ENCODE assay signal across 8 mouse cellular contexts in the genomic region with DNA sequence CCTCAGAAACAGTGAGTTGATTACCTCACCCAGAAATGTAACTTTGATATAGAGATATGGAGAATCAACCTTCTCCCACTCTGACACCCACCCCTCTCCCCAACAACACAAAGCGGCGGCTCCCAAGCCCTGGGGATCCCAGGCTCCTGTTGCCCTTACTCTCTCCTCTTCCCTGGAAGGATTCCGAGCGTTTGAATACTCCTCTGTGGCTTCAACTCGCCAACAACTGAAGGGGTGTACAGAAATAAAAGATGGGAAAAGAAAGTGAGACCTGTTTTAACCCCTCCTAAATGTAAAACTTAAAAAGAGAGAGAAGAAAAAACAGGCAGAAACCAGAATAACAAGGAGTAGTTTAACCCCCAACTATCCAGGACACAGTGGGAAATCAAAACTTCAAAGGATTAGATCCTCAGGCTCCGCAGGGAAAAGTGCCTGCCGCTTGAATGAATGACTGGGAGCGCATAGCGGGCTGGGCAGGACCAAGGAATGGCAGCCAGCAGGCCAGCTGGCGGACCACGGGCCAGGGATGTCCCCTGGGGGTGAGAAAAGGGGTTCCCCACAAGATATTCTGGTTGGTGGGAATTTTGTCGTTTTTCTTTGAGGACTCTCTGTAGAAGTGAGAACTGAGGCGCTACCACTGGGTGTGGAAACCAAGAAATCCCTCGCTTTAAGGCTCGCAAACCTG. TPM values are rescaled to one million over a fixed set of nuclear protein-coding genes. Genes with fewer than 3 reads are reported as not detected.
DNase-seq lines count a peak whose midpoint lies in the region; ATAC-seq and TF ChIP-seq lines count a peak whose summit lies in the region.

No protein-coding gene starts in this region.

- H3K36me3 ChIP-seq in spleen, adult 2 months (ENCODE audit: control insufficient read depth, insufficient read depth, low read length) = no peaks in the 10 kb centered on the region
- H3K36me3 ChIP-seq in heart, embryonic 10.5 days = no peaks in the 10 kb centered on the region
- H3K36me3 ChIP-seq in kidney, postnatal 0 days (ENCODE audit: insufficient read depth, low read length) = no peaks in the 10 kb centered on the region
- H3K36me3 ChIP-seq in lung, embryonic 15.5 days = no peaks in the 10 kb centered on the region

- TF ChIP-seq CTCF in spleen, adult 2 months (IDR thresholded peaks at IDR 0.05; ENCODE audit: extremely low read depth, insufficient read depth, insufficient read length, insufficient replicate concordance) = no peak
- no peak for TF ChIP-seq CTCF in kidney, postnatal 0 days (IDR thresholded peaks at IDR 0.05; ENCODE audit: low read depth)

- H3K27ac ChIP-seq in spleen, adult 2 months (ENCODE audit: insufficient read depth, low read length) = no peak overlapping the region
- peak overlapping the region; percentile 85 for H3K27ac ChIP-seq in heart, embryonic 10.5 days
- peak overlapping the region; percentile 76; the same call in 1 of the 2 replicates for H3K27ac ChIP-seq in kidney, postnatal 0 days
- H3K27ac ChIP-seq in lung, embryonic 15.5 days = peak overlapping the region; percentile 79

- no peaks in the 10 kb centered on the region for H3K9me3 ChIP-seq in heart, embryonic 10.5 days
- no peaks in the 10 kb centered on the region for H3K9me3 ChIP-seq in kidney, postnatal 0 days (replicated peaks; ENCODE audit: low read length)
- no peaks in the 10 kb centered on the region for H3K9me3 ChIP-seq in lung, embryonic 15.5 days

- 2% methylated on average over 15 of the region's 15 CpGs for WGBS in spleen, adult 2 months
- 0% methylated on average over 15 of the region's 15 CpGs for WGBS in heart, embryonic 10.5 days
- WGBS in kidney, postnatal 0 days = 1% methylated on average over 15 of the region's 15 CpGs
- WGBS in lung, embryonic 15.5 days = 1% methylated on average over 15 of the region's 15 CpGs

- peak overlapping the region; percentile 90 for H3K4me2 ChIP-seq in kidney, postnatal 0 days (ENCODE audit: low read length)
- peak overlapping the region; percentile 82 for H3K4me2 ChIP-seq in lung, embryonic 15.5 days

- H3K9ac ChIP-seq in kidney, postnatal 0 days (ENCODE audit: low read depth, low read length) = peak overlapping the region; percentile 63
- peak overlapping the region; percentile 48 for H3K9ac ChIP-seq in lung, embryonic 15.5 days

- no peaks in the 10 kb centered on the region for H3K27me3 ChIP-seq in spleen, adult 2 months (ENCODE audit: control insufficient read depth, insufficient read depth, low read length)
- no peaks in the 10 kb centered on the region for H3K27me3 ChIP-seq in heart, embryonic 10.5 days (ENCODE audit: insufficient read depth, poor library complexity, severe bottlenecking)
- no peaks in the 10 kb centered on the region for H3K27me3 ChIP-seq in kidney, postnatal 0 days (ENCODE audit: insufficient read depth, low read length)
- H3K27me3 ChIP-seq in lung, embryonic 15.5 days = no peaks in the 10 kb centered on the region

- TF ChIP-seq POLR2A in spleen, adult 2 months (IDR thresholded peaks at IDR 0.05; ENCODE audit: low read depth, low read length) = no peak

- peaks cover 2% of the 10 kb centered on the region; the same call in 1 of the 2 replicates for H3K4me1 ChIP-seq in spleen, adult 2 months (ENCODE audit: control insufficient read depth, insufficient read depth, insufficient read length)
- H3K4me1 ChIP-seq in heart, embryonic 10.5 days = peaks cover 3% of the 10 kb centered on the region; the same call in 1 of the 2 replicates
- no peaks in the 10 kb centered on the region for H3K4me1 ChIP-seq in kidney, postnatal 0 days (replicated peaks; ENCODE audit: insufficient read depth, low read length)
- peaks cover 25% of the 10 kb centered on the region for H3K4me1 ChIP-seq in lung, embryonic 15.5 days

- peak overlapping the region; percentile 47 for H3K4me3 ChIP-seq in spleen, adult 2 months (ENCODE audit: extremely low read depth, insufficient read depth, insufficient read length)
- peak overlapping the region; percentile 73 for H3K4me3 ChIP-seq in heart, embryonic 10.5 days
- peak overlapping the region; percentile 81 for H3K4me3 ChIP-seq in kidney, postnatal 0 days (replicated peaks; ENCODE audit: low read depth, low read length)
- peak overlapping the region; percentile 59 for H3K4me3 ChIP-seq in lung, embryonic 15.5 days

- no peak for ATAC-seq in kidney, postnatal 0 days (replicated peaks; ENCODE audit: low FRiP score, low read depth)
- no peak for ATAC-seq in lung, embryonic 15.5 days (ENCODE audit: borderline replicate concordance, extremely low read depth, low FRiP score, low TSS enrichment)

- DNase-seq in spleen, adult 2 months (ENCODE audit: low read depth in 1 of 2, low spot score in 2 of 2) = no peak
- no peak for DNase-seq in spleen, postnatal 36 days (ENCODE audit: low spot score in 2 of 2)
- DNase-seq in cerebellum, adult 9-11 months = peak; percentile 41
- no peak for DNase-seq in heart, embryonic 10.5 days (ENCODE audit: low spot score)
- peak; percentile 44 for DNase-seq in kidney, postnatal 0 days (ENCODE audit: low spot score)
- peak; percentile 61 for DNase-seq in retina, postnatal 1 day
- DNase-seq in ovary, postnatal 14 days (ENCODE audit: low spot score) = no peak

RNA-seq across cellular contexts. Expression of a gene that starts 2.6 kb away (rescaled TPM):
- polyA plus RNA-seq in spleen, adult 2 months (2012; rRNA removed) = 2.8 and 4.2 TPM in 2 replicates
- 17.8 and 18.6 TPM in 2 replicates for polyA plus RNA-seq in heart, embryonic 10.5 days (2016; fragmentation: Nextera tagmentation; extraction: Ambion mirVana)
- 57.7 and 61.7 TPM in 2 replicates for polyA plus RNA-seq in kidney, postnatal 0 days (2015; fragmentation: Nextera tagmentation; extraction: Ambion mirVana)
- 27.8 and 31.0 TPM in 2 replicates for polyA plus RNA-seq in lung, embryonic 15.5 days (2015; fragmentation: Nextera tagmentation; extraction: Ambion mirVana)

Comparison
In these comparisons a context has a peak if more than half of its experiments do, and no peak if none do; other contexts are left out.
1. DNase-seq: peak in cerebellum, adult 9-11 months (single experiment), kidney, postnatal 0 days (single experiment) and retina, postnatal 1 day (single experiment); none in spleen, adult 2 months (0 of 2), spleen, postnatal 36 days (0 of 2), heart, embryonic 10.5 days (single experiment) and ovary, postnatal 14 days (single experiment).
2. Peak in every context shown above with its lines, with median percentiles within 50 percentile points of each other: H3K4me3 ChIP-seq.